Mouse (Mus musculus) MN1 (cell line): ENCODE results near the gene Klhdc4.

ENCODE experiments used
- DNase-seq: peaks from one replicate; pipeline ENCODE4 v3.0.0-alpha.2; 2016; ENCODE audit warnings: low spot score

Gene Klhdc4

GRCm38 (mm10) chr8:121806126-121806525 is 23.2 kb downstream of the Klhdc4 start:
- DNase-seq, result no peak

- no peak for DNase-seq
Measured at GRCm38 (mm10) chr8:121804829-121805228, 24.5 kb downstream of the Klhdc4 start.

- DNase-seq, result no peak
Measured at GRCm38 (mm10) chr8:121798401-121798800, 31.0 kb downstream of the Klhdc4 start.

GRCm38 (mm10) chr8:121796406-121796805 is 33.0 kb downstream of the Klhdc4 start:
- no peak for DNase-seq

- DNase-seq, result no peak
Measured at GRCm38 (mm10) chr8:121795461-121795860, 33.9 kb downstream of the Klhdc4 start.

GRCm38 (mm10) chr8:121794151-121794550 is 35.2 kb downstream of the Klhdc4 start:
- no peak for DNase-seq

GRCm38 (mm10) chr8:121792627-121793026 is 36.7 kb downstream of the Klhdc4 start:
- DNase-seq, result no peak

- no peak for DNase-seq
Measured at GRCm38 (mm10) chr8:121792159-121792558, 37.2 kb downstream of the Klhdc4 start.

GRCm38 (mm10) chr8:121788786-121789185 is 40.6 kb downstream of the Klhdc4 start:
- DNase-seq, result no peak

GRCm38 (mm10) chr8:121786542-121786941 is 42.8 kb downstream of the Klhdc4 start:
- no peak for DNase-seq

GRCm38 (mm10) chr8:121782493-121782892 is 46.9 kb downstream of the Klhdc4 start:
- peak; percentile 42 for DNase-seq

- no peak for DNase-seq
Measured at GRCm38 (mm10) chr8:121773876-121774275, 55.5 kb downstream of the Klhdc4 start.

- peak; percentile 38 for DNase-seq
Measured at GRCm38 (mm10) chr8:121770845-121771752, 58.3 kb downstream of the Klhdc4 start.

- peak; percentile 58 for DNase-seq
Measured at GRCm38 (mm10) chr8:121769621-121770020, 59.7 kb downstream of the Klhdc4 start.

GRCm38 (mm10) chr8:121769095-121769494 is 60.3 kb downstream of the Klhdc4 start:
- DNase-seq, result peak; percentile 55

- DNase-seq, result no peak
Measured at GRCm38 (mm10) chr8:121765594-121766138, 63.7 kb downstream of the Klhdc4 start.

GRCm38 (mm10) chr8:121763700-121764013 is 65.7 kb downstream of the Klhdc4 start:
- no peak for DNase-seq

- peak; percentile 64 for DNase-seq
Measured at GRCm38 (mm10) chr8:121762999-121763699, 66.2 kb downstream of the Klhdc4 start.

GRCm38 (mm10) chr8:121761480-121761879 is 67.9 kb downstream of the Klhdc4 start:
- no peak for DNase-seq

GRCm38 (mm10) chr8:121760484-121760883 is 68.9 kb downstream of the Klhdc4 start:
- DNase-seq, result peak; percentile 64

GRCm38 (mm10) chr8:121758470-121758869 is 70.9 kb downstream of the Klhdc4 start:
- DNase-seq, result no peak

- peak; percentile 89 for DNase-seq
Measured at GRCm38 (mm10) chr8:121751407-121751806, 78.0 kb downstream of the Klhdc4 start.

GRCm38 (mm10) chr8:121750512-121750911 is 78.9 kb downstream of the Klhdc4 start:
- no peak for DNase-seq
